17 mouse cellular contexts compared by ENCODE assay signal in genomic region chr10:127085633-127086032, GRCm38 (mm10). TPM values are rescaled to one million over a fixed set of nuclear protein-coding genes. Genes with fewer than 3 reads are reported as not detected.
"Had no signal": no experiment of that assay in that cellular context is flagged by ENCODE, and none has a peak within 500 bp of the region (broad histone marks: within the 10 kb centered on the region; RNA-seq: fewer than 3 reads in every experiment).

No protein-coding gene starts in this region.

- H3K9ac ChIP-seq: limb, embryonic 12.5 days; liver, embryonic 15.5 days; neural tube, embryonic 12.5 days had no signal

- H3K4me2 ChIP-seq: limb, embryonic 12.5 days; liver, embryonic 15.5 days; neural tube, embryonic 12.5 days had no signal

- ATAC-seq: intestine, embryonic 16.5 days; lung, postnatal 0 days had no signal

- H3K36me3 ChIP-seq: limb, embryonic 12.5 days; liver, embryonic 15.5 days; neural tube, embryonic 12.5 days had no signal

- H3K4me3 ChIP-seq: limb, embryonic 12.5 days; liver, embryonic 15.5 days; neural tube, embryonic 12.5 days had no signal

- DNase-seq: kidney, adult 9 months; kidney, postnatal 10 days; kidney, postnatal 4 days; liver; lung, adult 2 months; lung, postnatal 36 days; midbrain, embryonic 14.5 days; retina, postnatal 1 day; right cerebral cortex, postnatal 4 days; spleen, adult 18-20 months; thymus, postnatal 4 days had no signal

- H3K27ac ChIP-seq: limb, embryonic 12.5 days; liver, embryonic 15.5 days; neural tube, embryonic 12.5 days had no signal

- H3K9me3 ChIP-seq: limb, embryonic 12.5 days; liver, embryonic 15.5 days; neural tube, embryonic 12.5 days had no signal

RNA-seq across cellular contexts. Expression of gene Agap2, which starts 10.5 kb away (rescaled TPM):
- polyA plus RNA-seq: limb, embryonic 12.5 days had no signal

RNA-seq across cellular contexts. Expression of gene March9, which starts 25.6 kb away (rescaled TPM):
- total RNA-seq: monocyte, adult 5-6 weeks had no signal
